Comparison of ENCODE assay signal across 16 mouse cellular contexts in genomic region chr17:7857658-7858057, GRCm38 (mm10).
"Had no signal": no experiment of that assay in that cellular context is flagged by ENCODE, and none has a peak within 500 bp of the region (broad histone marks: within the 10 kb centered on the region; RNA-seq: fewer than 3 reads in every experiment).

No protein-coding gene starts in this region.

- ATAC-seq: midbrain, embryonic 15.5 days had no signal

- H3K4me3 ChIP-seq: kidney, embryonic 15.5 days; limb, embryonic 13.5 days; liver, embryonic 13.5 days; midbrain, embryonic 15.5 days; neural tube, embryonic 12.5 days; neural tube, embryonic 15.5 days; stomach, embryonic 15.5 days had no signal

- H3K4me2 ChIP-seq: kidney, embryonic 15.5 days; limb, embryonic 13.5 days; liver, embryonic 13.5 days; midbrain, embryonic 11.5 days; midbrain, embryonic 15.5 days; neural tube, embryonic 12.5 days; neural tube, embryonic 15.5 days; stomach, embryonic 15.5 days had no signal

- H3K9me3 ChIP-seq: kidney, embryonic 15.5 days; limb, embryonic 13.5 days; liver, embryonic 13.5 days; midbrain, embryonic 15.5 days; neural tube, embryonic 12.5 days; neural tube, embryonic 15.5 days; stomach, embryonic 15.5 days had no signal

- H3K36me3 ChIP-seq: kidney, embryonic 15.5 days; limb, embryonic 13.5 days; liver, embryonic 13.5 days; midbrain, embryonic 15.5 days; neural tube, embryonic 12.5 days; neural tube, embryonic 15.5 days; stomach, embryonic 15.5 days had no signal

- H3K4me1 ChIP-seq: kidney, embryonic 15.5 days; liver, embryonic 13.5 days; midbrain, embryonic 15.5 days; neural tube, embryonic 15.5 days; stomach, embryonic 15.5 days had no signal

- H3K9ac ChIP-seq: kidney, embryonic 15.5 days; limb, embryonic 13.5 days; liver, embryonic 13.5 days; midbrain, embryonic 15.5 days; neural tube, embryonic 12.5 days; neural tube, embryonic 15.5 days; stomach, embryonic 15.5 days had no signal

- DNase-seq: kidney, postnatal 14 days; left cerebral cortex, postnatal 4 days; liver, embryonic 13.5 days; lung, adult 2 months; lung, postnatal 14 days; right cerebral cortex, postnatal 25 days; spleen, adult 18-20 months; thymus, adult 18-20 months; thymus, postnatal 36 days had no signal

- H3K27ac ChIP-seq: kidney, embryonic 15.5 days; liver, embryonic 13.5 days; midbrain, embryonic 15.5 days; neural tube, embryonic 12.5 days; neural tube, embryonic 15.5 days; stomach, embryonic 15.5 days had no signal

- H3K27me3 ChIP-seq: kidney, embryonic 15.5 days; limb, embryonic 13.5 days; liver, embryonic 13.5 days; midbrain, embryonic 15.5 days; neural tube, embryonic 12.5 days; neural tube, embryonic 15.5 days; stomach, embryonic 15.5 days had no signal
